Mouse (Mus musculus): Measurements from ENCODE around the gene Cdc6.
A peak's percentile ranks its signal among the peaks of the same experiment; 100 is the strongest.

Gene Cdc6

DNA sequence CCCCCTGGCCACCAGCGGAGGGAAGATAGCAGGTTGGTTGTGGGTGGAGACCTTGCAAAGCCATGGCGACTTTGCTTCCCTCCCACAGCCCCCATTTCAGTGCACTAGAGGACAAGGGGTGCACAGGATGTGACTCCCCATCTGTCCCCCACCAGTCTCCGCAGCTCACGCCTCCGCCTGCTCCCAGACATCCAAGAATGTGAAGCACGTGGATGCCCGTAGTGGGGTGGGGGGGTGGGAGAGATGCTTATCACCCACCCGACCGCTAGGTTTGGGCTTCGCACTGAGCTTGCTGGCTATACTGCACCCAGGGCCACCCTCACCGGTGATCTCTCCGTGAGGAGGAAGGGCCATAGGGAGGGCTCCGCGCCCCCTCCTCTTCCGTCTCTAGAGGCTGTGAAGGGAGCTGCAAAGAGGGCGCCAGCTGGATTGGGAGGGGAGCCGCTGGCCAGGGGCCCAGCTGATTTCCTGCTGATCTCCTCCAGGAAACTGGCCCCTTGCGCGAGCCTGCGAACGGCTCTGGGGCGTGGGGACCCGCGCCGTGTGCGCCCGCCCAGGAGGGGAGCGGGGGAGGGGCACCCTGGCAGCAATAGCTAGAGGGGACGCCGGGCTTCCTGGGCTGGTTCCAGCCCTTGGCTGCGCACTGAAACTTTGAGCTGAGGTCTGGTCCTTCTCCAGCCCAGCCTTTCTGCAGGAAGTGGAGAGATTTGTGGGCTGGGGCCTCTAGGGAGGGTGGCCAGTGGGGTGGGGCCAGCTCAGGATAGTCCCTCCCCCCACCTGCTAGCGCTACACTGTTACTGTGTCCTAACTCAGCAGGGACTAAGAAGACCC is 55.8 kb downstream of the Cdc6 start:
- peak; percentile 93 for DNase-seq

DNA sequence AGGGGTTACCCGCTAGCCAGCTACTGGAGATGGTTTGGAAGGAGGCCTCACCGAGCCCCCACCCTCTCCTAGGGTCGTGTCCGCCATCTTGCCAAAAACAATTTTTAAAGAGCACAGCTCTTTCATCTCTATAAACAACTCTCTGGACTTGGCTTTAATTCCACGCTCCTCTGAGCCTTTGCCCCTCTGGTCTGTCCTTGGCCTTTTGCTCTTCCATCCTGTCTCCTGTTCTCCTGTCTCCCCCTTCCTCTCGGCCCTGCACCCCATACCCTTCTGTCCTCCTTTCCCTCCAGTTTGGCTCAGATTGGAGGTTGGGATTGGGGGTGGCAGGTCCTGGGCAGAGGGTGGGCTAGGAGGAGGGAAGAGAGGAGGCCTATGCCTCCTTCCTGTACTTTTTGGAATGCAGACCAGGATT is 56.6 kb downstream of the Cdc6 start:
- no peak for DNase-seq

DNA sequence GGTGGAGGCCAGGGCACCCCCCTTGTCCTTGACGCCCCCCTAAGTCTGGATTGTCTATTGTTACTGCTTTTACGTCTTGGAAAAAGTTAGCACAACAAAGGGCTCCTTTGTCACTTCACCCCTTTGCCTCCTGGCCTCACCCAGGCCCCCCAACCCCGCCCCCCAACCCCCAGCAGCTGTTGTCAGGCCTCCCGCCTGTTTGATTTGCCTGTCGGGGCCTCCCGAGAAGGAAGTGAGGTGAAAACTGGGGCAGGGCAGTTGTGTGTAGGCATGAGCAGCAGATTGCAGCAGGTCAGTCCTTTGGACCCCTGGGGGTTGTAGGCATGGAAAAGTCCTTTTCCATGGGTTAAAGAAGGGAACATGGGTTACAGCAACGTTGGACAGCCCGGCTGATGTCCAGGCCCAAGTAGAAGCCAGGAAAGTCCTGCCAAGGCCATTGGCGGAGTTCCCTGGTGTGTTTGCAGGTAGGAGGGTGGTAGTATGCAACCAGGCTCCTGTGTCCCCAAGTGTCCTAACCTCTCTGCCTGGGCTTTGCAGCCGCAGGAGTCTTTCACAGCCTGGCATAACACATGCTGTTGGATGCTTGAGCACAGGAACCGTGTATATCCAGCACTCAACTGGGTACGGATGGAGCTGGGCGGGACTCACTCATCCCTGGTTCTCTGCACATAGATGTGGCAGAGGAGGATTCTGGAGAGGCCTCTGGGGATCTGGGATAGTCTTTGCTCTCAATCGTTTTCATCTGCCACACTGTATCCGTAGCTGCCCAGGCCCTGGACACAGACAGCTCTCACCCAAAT is 57.2 kb downstream of the Cdc6 start:
- DNase-seq, result no peak

DNA sequence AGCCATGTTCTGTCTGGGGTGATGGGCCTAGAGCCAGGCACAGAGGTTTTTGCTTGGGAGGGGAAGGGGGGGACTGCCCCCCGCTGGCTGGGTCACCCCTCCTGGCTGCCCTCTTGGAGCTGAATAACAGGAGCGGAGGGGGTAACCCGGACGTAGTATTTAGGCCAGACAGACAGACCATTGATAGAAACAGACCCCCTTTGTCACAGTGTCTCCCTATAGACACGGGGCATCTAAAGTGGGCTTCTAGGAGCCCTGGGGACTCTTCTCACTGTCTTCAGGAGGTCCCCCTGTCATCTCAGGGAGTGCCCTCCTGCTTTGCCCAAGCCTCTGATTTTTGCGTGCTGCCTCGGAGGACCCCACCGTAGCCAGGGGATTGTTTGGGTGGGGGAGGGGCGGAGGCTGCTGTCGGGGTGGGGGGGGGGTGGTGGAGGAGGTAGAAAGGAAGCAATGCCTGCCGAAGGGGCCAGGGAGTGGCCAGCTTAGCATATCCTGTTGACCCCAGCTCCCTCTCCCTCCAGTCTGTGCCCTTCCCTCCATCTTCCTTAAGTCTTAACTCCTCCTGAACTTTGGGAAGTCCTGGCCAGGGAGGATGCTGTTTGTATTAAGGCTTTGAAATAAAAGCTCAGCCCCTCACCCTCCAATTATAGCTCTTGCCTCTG is 57.9 kb downstream of the Cdc6 start:
- no peak for DNase-seq

DNA sequence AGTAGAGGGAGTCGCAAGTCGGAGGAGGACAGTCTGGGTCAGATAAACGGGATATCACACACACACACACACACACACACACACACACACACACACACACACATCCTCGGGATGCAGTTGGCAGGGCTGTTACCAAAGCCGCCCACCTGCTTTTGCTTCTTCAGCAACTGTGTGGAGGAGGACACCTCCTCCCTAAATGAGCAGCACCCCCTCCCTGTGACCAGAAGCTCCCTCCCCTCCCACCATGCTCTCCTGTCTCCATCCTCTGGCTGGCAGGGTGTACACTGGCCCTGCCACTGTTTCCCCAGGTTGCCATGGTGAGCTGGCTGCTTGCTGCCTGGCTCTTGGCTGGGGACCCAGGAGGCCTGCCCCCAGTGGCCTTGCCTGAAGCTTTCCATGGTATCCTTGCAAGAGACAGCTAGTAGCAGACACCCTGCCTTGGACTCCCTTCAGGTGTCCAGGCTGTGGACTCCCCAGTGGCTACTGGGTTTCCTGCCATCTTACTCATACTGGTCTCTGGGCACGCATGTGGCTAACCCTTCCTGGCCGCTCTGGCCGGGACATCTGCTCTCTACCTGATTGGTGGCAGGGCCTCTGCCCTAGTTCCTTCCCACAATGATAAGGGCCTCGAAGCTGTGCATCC is 59.0 kb downstream of the Cdc6 start:
- peak; percentile 83 for DNase-seq

DNA sequence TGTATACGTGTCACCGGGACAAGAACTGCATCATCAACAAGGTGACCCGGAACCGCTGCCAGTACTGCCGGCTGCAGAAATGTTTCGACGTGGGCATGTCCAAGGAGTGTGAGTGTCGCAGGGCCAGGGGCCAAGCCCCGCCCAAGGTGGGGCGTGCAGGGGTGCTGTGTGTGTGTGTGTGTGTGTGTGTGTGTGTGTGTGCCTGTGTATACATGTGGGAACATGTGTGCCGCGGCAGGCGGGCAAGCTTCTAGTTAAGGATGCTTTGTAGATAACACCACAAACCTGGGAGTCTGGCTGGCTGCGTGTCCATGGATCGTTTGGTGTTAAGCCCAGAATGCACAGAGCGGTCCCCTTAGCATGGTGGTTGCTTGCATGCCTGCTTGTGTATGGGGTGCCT is 60.5 kb downstream of the Cdc6 start:
- DNase-seq, result no peak

DNA sequence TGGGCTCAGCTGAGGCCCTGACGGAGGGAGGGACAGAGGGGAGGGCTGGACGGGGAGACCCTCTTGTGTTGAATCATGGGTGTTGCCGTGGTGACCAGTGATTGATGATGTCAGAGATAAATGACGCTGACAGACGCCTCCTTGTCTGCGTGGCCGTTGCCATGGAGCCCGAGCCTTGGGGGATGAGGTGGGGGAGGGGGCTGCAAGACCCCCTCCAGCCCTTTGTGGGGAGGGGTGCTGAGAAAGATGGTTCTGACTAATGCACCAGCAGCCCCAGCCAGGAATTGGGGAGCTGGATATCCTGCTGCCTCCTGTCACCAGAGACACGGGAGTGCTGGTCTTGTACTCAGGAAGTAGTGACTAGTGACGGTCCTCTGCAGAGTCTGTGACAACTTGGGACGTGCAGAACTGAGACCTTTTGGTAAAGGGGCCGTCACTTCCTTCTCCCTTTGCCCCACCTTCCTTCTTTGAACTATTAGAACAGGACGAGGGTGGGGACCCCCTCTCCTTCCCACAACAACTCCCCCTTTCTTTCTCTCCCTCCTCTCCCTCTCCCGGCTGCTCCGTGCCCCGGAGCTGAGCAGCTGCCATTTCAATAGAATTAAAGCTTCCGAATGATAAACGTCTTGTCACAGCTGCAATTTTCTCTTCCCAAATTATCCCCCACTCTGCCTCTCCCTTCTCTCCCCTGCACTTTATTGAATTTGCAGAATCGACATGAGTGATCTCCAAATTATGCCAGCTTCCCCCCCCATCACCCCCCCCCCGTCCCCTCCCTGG is 61.3 kb downstream of the Cdc6 start:
- no peak for DNase-seq

DNA sequence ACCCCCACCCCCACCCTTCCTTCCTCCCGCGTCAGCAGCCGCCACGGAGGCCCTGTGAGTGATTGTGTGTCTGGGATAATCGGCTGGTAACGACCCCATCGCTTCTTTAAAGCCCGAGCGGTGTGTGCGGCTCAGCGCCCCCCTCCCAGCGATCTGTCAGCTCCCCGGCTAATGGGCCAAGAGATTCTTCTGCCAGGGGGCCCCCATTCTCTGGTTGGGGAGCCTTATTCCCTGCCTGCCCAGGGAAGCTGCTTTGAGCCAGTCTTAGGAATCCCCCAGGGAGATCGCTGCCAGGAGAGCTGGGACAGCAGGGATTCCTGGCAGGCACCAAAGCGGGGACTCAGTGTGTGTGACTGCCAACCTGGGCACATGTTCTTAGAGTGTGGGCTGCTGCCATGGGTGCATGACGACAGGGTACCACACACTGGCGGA is 61.9 kb downstream of the Cdc6 start:
- no peak for DNase-seq

DNA sequence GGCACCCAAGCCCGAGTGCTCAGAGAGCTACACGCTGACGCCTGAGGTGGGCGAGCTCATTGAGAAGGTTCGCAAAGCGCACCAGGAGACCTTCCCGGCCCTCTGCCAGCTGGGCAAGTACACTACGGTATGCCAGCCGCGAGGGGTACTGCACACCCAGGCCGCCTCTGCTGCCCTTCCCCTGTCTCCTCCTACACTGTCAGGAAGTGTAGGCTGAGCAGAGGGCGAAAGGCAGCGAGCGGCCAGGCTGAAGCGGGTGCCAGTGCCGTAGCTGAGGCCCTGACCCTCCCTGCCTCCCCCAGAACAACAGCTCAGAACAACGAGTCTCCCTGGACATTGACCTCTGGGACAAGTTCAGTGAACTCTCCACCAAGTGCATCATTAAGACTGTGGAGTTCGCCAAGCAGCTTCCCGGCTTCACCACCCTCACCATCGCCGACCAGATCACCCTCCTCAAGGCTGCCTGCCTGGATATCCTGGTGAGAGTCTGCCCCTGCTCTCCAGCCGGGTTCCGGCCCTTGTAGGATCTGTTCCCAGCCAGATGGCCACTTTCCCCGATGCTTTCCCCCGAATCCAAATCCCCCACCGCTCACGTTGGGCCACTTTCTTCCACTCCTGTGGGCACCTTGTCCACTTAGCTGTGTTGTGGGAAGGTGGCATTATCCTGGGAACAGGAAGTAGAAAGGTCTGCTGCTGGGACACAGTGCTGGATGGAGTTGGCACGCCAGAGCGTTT is 62.8 kb downstream of the Cdc6 start:
- DNase-seq, result no peak

DNA sequence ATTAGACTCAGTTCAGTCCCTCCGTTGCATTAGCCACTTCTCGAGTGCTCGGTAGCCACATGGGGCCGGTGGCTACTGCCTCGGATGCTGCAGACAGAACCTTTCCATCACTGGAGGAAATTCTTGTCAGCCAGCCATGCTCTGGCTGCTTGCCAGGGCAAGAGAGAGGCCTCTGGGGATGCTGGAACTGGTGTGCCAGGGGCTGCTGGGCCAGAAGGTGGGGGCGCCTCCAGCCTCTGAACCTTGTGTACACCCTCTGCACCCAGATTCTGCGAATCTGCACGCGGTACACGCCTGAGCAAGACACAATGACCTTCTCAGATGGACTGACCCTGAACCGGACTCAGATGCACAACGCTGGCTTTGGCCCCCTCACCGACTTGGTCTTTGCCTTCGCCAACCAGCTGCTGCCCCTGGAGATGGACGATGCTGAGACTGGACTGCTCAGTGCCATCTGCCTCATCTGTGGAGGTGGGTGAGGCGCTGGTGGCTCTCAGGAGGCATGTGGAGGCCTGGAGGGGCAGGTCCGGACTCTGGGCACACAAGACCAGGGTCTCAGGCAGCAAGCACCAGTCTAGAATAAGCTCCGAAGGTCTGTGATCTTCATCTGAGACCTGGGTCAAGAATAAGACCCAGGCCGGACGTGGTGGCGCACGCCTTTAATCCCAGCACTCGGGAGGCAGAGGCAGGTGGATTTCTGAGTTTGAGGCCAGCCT is 63.9 kb downstream of the Cdc6 start:
- peak; percentile 53 for DNase-seq

DNA sequence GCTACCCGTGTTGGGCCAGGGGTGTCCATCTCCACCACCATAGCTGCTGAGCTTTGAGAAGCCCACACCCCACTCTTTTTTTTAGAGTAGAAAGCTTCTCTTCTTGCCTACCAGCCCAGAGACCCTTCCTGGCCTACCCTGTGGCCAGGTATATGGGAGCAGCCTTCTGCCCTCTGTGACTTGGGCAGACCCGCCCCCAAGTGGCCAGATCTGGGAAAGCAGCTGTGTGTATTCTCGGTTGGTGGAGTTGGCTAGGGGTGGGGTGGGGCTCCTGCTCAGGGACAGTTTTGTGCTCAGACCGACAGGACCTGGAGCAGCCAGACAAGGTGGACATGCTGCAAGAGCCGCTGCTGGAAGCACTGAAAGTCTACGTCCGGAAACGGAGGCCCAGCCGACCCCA is 64.6 kb downstream of the Cdc6 start:
- DNase-seq, result peak; percentile 92

DNA sequence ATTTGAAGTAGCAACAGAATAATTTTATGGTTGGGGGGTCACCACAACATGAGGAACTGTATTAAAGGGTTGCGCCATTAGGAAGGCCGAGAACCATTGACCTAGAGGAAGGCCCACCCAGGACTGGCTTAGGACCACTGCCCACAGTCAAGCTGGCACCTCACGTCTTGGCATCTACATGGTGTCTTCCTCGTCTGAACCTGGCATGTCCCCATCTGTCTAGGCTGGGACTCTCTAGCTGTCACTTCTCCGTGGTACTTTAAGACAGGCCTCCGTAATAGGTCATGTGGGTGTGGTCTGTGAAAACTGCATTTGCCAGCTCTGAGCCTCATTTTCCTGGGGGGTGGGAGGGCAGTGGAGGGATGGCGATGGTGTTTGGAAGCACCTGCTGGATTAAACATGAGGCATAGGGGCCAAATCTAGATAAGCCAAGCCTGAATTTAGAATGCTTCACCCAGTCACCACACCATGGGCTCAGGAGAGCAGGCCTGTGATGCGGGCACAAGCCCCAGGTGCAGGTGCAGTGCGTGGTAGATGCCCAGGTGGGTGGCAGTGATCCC is 65.3 kb downstream of the Cdc6 start:
- no peak for DNase-seq
